Mouse (Mus musculus): ENCODE measurements around the gene Dzip1l. TPM values are rescaled to one million over a fixed set of nuclear protein-coding genes. Genes with fewer than 3 reads are reported as not detected.

Dzip1l gene
- total RNA-seq, 2 experiments from 2014 or later = 1.9 to 2.0 TPM

DNA sequence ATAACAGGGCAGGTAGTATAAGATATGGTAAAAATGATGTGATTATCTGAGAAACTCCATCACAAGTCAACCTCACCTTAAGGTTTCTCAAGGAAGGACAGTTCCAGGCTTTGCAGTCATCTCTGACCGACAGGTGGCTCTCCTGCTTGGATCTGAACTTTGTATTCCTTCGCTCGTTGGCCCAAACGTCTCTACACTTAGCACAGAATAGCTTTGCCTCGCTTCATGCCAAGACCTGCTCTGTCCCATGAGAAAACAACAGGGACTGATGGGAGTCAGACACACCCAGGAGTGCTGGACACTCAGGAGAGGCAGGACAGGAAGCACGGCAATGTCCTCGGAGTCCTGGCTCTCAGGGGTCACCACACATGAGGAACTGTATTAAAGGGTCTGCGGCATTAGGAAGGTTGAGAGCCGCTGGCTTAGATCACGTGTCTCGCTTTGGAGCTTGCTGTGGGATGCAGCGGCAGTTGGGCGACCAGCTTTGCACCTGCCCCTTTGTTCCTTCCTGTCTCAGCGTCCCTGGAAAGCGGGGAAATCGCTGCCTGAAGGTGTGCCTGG lies 32.4 kb downstream of the Dzip1l start:
- DNase-seq = no peak

GRCm38 (mm10) chr9:99662406-99662805 lies 33.1 kb downstream of the Dzip1l start:
- no peak for DNase-seq

- DNase-seq = no peak
Measured at GRCm38 (mm10) chr9:99662887-99663286, 33.6 kb downstream of the Dzip1l start.

DNA sequence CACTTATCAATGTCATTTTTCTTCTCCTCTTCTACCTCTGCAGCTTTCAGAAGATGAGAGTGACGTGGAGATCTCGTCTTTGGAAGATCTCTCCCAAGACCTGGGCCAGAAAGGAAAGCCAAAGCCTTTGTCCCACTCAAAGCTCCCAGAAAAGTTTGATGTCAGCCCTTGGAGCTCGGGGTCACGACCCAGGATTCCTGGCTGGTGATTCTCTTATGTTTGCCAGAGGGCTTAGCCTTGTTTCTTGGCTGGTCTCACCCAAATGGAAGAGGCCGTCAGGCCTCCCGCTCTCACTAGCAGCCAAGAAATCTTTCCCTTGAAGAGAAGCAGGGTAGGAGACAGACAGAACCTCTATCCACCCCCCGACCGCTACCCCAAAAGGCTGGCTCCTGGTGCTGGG lies 38.3 kb downstream of the Dzip1l start:
- peak; percentile 59 for DNase-seq

GRCm38 (mm10) chr9:99671603-99672002 lies 42.3 kb downstream of the Dzip1l start:
- no peak for DNase-seq

GRCm38 (mm10) chr9:99675714-99676113 lies 46.4 kb downstream of the Dzip1l start:
- DNase-seq = no peak

- no peak for DNase-seq
Measured at GRCm38 (mm10) chr9:99681980-99682570, 52.8 kb downstream of the Dzip1l start.

DNA sequence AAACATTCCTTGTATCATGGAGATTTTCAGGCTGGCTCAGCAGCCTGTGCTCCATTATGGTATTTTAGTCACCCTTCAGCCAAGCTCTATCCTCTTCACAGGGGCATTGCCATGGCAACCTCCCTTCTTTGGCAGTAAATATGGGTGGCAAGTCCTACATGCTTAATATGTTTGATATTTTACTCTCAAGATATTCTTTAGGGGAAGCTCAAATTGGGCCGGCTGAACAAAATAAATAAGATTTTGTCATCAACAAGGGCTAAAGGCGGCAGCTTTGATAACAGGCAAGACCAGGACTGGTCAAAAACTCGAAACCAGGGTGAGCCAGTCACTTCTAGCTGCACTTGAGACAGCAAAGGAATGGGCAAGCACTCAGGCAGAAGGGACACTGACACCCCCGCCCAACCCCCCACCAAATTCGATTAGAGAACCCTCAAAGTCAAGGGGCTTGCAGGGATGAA lies 55.8 kb downstream of the Dzip1l start:
- no peak for DNase-seq

DNA sequence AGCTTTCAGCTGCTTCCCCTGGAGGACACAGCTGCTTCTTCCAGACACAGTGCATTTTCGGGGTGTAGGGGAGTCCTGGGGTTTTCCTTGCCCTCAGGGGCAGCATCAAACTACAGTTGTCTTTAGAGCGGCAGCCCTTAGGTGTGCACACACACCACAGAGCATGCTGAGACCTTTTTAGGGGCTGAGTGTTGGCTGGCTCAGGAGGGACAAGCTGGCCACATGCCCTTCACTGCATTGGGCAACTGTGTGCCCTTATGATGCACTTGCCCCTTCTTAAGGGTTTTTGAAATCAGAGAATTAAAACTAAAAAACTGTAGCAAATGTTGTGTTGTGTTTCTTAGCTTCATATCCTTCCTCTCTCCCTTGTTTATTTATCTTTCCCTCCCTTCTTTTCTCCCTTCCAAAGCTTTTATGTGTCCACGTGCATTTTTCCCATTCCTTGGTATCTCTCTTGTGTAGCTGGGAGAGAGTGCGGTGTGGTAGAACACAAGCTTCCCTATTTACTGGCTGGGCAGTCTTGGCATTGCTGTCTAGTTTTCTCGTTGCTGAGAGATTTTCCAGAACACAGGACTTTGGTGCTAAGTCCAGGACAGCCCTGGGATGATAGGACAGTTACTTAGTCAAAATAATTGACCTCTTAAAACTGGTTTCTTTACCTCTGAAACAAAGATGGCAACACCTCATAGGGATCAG lies 56.4 kb downstream of the Dzip1l start:
- DNase-seq = no peak

GRCm38 (mm10) chr9:99689796-99690195 lies 60.5 kb downstream of the Dzip1l start:
- no peak for DNase-seq

DNA sequence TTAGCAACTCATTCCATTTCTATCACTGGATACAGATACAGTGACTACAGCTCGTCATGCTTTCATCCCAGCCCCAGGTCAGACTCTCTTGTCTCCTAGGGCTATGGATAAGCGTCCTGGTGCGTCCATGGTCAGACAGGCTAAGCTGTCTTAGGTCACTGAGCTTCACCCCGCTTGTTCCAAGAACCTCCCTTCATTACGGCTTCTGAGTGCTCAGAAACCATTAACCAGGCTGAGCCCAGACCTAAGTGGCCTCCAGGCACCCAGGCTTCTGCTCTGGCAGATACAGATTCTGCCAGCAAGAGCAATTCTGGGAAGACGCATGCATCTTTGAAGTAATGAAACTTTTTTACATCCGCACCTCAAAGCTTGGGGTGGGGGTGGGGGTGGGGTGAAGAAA lies 61.1 kb downstream of the Dzip1l start:
- DNase-seq = no peak

- DNase-seq = no peak
Measured at GRCm38 (mm10) chr9:99694961-99695360, 65.7 kb downstream of the Dzip1l start.

DNA sequence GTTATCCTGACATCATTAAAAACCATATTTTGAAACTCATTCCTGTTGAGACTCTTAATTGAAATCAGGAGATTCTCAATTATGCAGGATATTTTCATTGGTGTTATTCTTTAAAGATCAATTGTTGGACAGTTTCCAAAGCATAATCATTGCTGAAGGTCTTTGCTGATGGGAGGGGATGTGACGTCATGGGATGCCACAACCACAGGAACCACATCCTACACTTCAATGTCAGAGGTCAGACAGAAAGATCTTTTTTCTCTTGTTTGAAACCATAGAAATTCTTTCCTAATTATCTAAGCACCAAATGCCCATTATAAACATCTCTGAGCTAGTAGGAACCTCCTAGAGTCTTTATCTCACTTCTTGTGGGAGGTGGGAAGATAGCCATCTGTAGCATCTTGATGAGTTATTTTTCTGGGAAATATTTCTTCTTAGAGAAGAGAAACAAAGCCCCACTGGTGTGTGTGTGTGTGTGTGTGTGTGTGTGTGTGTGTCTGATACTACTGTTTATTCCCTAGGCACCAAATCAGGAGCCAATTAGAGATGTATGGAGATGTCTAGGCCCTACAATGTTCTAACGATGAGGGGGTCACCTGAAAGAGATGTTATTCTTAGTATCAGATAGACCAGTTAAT lies 70.6 kb downstream of the Dzip1l start:
- no peak for DNase-seq

- no peak for DNase-seq
Measured at GRCm38 (mm10) chr9:99701187-99701586, 71.9 kb downstream of the Dzip1l start.

DNA sequence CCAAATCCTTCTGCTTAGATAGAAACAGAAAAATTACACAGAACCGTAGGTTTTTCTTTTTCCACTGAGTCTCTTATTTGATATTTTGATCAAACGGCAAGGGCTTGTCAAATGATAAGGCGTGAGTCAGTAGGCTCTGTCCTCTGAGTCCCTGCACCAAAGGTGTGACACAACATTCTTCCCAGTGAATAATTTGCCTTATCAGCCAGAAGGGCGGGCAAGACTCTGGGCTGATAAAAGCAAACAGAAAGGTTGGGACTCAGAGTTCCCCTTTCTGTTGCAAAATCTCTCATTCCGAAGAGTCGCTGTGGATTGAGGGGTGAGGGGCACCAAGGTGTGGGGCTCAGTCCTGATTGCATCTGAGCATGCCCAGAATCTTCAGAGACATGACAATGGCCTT lies 72.9 kb downstream of the Dzip1l start:
- DNase-seq = no peak

DNA sequence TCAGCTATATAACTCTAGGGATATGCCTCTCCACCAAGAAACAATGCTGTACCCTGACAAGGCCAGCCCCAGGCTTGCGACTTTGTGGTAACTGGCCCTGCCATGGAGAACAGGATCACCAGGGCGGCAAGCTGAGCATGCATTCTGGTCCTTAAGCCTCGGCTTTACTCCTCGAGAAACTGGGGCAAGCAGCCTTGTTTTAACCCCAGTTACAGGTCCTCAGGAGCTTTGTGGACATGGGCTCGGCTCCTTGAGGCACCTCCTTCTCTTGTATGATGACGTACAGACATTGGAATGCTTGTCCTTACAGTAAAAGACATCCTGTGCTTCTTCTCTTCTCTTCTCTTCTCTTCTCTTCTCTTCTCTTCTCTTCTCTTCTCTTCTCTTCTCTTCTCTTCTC lies 74.4 kb downstream of the Dzip1l start:
- no peak for DNase-seq

GRCm38 (mm10) chr9:99706264-99706663 lies 77.0 kb downstream of the Dzip1l start:
- DNase-seq = no peak

DNA sequence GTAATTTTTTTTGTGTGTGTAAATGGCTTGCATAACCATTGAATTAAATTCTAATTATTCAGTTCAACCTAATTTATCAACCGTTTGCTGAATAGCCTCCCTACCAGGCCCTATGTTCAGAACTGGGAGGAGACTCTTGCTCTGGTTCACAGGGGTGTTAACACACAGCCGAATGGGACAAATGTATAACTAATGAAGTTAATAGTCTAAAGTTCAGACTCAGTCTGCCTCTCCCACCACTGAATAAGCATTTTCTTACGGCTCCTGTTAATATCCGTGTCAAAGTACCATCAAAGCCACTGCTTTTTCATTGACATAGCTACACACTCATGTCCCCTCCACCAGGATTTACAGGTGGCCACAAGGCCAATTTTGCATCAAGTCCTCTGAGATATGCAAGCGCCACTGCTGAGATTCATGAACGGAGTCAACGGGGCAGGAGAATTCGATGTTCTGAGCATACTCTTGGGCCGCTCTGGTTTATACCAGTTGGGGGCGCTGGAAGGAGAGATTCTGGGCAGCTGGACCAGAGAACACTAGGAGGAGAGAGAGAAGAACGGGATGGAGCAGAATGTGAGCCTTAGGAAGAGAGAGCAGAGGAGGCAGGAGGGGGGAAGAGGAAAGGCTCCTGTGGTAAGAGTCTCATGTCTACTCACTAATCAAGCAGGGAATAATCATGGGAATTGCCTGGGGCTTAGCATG lies 78.3 kb downstream of the Dzip1l start:
- DNase-seq = no peak

DNA sequence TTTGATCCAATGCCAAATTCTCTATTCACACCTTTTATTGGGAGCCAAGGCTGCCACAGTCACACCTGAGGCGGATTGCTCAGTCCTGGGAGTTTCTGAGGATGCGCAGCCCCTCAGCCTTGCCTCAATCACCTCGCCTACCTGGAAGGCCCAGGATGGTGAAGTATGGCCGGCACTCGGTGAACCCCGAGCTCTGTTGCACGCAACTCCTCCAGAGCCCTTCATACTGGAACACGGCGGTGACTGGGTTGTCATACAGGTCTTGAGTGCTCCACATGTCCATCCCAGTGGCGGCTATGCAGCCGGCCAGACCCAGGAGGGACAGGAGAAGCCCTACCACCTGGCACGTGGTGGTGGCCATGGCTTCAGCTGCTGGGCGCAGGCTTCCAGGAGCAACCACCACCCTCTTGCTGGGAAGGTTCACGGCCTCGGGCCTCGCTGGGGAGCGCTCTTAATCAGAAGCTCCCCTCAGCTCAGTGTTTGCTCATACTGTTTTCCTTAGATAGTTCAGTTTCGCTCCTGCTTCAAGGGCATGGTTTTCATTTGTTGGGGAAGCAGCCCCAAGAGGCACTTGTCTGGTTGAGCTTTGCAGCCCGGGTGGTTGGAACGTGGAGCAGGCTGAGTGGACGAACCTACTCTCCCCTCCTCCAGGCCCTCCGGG lies 80.4 kb downstream of the Dzip1l start:
- no peak for DNase-seq

- no peak for DNase-seq
Measured at GRCm38 (mm10) chr9:99710297-99710696, 81.0 kb downstream of the Dzip1l start.

DNA sequence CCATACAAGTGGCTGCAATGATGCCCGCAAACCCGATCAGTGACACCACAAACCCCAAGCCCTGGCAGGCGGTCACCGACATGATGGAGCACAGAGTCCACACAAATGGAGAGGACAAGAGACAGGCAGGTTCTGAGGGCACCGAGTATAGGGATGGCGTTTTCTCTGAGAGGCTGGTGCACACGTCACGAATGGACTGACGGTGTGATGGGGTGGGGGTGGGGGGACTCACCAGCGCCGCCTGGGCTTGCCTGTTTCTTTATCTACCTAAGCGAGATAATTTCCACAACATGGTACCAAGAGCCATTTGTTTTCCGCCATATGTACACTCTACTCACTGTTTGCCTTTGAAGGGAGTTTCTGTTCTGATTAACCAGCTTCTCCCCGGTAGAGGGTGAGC lies 87.8 kb downstream of the Dzip1l start, which contains the start of gene Cldn18:
Gene Cldn18, minus strand, starts transcription at position 134 of the 400 bp plus-strand sequence.
- no peak for DNase-seq
